Mouse (Mus musculus) right cerebral cortex, postnatal 25 days (tissue): ENCODE data around the gene Lhx4.

Experiments used
- DNase-seq: peaks from one replicate; pipeline ENCODE4 v3.0.0; 2022

The Lhx4 gene

DNA sequence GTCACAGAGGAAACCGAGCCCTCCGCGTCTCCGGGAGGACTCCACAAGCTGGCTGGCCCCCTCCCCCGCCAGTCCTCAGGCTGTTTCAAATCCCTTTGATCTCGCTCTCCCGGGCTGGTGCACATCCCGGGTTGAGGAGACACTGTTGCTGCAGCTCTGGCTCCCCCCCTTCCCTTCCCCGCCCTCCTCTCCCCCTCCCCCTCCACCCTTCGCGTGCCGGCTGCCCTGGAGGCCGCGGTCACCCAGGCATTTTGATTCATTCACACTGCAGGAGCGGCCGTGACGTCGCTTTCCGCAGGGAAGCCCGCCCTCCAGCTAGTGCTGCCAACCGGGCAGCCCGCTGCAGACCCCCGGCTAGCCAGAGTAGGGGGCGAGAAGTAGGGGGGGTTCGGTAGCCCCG lies 9.5 kb downstream of the Lhx4 start:
- no peak for DNase-seq

DNA sequence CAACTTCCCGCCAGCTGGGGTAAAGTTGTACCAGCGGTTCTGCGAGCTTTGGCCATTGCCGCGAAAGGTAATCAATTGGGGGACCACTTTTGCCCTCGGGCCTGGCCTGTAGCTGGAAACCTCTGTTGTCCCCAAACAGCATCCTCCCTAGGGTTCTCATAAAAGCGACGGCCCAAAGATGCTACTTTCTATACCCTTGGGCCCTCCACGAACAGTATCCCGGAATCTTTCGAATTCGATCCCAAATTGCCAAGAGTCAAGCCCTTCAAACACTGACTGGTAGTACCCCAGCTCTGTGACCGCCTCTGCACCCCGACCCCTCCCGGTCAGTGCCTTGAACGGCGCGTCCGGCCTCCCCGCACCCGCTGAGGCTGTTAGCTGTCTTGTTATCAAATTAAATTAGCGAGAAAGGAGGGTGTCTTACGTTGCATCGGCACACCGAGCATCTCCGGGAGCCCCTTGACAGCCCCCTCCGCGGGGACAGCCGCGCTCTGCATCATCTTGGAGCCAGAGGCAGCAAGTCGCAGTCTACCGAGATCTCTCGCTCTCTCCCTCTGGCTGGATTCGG lies 10.0 kb downstream of the Lhx4 start:
- DNase-seq = no peak

DNA sequence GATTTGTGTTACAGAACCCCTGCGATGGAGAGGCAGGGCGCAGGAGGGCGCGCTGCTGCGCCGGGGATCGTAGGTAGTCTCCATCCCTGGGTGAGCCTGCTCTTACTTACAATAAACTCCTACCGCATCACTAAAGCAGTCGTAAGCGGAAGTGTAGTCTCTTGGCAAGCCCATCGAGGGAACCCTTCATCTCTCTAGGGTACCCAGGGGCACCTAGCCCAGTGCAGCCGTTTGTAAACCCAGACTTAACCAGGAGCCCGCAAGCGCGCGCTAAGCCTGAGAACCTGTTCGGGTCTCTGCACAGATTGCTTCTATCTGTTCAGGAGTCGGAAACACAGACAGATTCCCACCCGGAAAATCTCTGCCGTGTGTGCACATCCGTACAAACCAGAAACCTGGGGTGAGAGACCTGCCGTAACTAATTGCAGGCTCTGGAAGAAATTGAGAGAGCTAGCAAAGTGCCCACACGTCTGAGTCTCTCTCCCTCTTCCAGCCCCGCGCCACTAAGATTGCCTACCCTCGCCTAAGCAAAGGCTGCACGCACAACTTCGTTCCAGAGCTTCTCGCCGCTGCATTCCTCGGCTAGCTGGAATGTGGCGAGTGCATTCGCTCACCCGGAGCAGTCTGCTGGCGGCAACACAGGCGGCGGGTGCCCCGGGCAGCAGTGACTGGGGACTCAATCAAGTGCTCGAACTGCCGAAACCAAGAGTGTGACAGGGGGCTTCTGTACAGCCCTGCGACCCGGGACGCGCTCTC lies 10.7 kb downstream of the Lhx4 start:
- DNase-seq = peak; percentile 43

DNA sequence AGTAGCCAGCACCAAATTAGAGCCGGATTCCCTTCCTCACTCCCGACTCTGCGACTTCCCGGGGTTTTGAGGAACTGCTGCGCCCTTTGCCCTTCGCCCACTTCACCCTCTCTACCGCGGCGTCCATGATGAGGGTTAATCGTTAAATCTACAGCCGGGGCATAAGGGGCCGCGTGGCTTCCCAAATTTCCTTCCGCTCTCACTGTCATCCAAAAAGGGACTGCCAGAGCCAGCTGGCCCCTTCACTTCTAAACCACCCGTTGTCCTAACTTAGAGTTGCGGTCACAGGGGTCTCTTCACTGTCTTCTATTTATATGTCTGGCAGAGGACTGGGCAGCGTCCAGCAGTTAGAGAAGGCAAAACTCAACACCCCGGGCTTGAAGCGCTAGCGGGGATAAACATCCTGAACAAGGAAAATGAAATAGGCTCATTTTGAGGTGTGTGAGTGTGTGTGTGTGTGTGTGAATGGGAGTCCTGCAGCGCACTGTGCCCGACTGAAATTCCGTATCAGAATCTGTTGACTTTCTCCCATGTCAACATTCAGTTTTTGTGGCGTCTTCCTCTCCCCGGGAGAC lies 13.6 kb downstream of the Lhx4 start:
- no peak for DNase-seq

DNA sequence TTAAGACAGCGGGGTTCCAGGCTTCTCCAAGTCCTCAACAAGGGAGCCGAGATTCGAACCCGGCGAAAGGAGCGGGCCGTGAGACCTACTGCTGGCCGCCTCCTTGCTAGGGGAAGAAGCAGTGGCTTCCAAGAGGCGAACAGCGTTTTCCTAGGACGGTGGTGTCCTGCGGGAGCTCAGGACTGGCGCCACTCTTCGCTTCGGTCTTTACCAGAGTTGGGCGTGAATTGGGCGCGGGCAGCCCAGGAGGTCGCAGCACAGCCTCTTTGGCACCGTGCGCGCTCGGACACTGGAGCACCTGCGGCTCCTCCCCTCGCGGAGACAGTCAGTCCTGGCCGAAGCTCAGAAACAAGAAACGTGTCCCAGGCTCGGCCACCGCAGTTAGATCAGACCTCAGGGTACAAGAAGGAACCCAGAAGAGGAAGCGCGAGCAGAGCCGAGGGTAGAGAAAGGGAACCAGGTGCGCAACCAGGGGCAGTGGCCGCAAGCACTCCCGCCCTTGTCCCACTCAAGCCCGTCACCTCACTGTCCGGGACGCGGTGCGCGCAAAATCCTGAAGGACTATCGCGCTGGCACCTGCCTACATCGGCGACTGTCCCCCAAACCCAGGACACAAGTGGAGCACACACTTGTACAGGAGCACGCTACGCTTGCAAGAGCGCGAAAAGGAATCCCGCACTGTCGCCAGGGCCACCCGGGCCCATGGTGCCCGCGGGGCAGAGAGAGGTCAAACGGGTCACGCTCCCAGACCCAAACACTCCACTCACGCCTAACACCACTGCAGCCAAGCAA lies 14.3 kb downstream of the Lhx4 start:
- no peak for DNase-seq

DNA sequence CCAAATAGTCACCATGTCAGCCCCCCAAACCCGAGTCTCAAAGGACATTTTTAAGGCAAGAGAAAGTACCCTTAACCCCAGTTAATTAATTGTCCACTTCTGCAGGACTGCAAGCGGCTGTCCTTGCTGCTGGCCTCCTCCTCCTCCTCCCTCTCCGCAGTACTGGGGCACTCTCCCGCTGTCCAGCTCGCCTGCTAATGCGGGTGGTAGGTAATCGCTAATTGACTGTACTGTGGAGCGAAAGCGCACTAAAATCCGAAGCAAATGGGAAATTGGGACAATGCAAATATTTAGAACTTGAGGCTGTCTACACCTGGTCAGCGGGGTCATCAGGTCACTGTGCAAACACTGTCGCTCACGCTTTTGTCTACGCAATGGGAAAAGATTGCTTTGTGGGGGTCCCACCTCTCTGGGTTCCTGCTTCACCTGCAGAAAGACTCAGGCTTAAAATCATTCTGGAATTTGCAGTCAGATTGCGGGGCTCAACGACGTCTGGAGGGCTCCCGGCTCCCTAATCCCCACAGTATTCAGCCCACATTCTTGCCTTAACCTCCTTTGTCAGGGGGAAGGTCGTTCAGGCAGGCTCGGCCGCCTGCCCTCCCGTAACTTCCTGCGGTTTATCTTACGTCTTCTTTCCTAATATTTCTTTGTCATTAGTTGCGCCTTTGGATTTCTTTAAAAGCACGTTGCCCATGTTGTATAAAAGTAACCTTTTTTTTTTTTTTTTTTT lies 15.2 kb downstream of the Lhx4 start:
- DNase-seq = no peak

DNA sequence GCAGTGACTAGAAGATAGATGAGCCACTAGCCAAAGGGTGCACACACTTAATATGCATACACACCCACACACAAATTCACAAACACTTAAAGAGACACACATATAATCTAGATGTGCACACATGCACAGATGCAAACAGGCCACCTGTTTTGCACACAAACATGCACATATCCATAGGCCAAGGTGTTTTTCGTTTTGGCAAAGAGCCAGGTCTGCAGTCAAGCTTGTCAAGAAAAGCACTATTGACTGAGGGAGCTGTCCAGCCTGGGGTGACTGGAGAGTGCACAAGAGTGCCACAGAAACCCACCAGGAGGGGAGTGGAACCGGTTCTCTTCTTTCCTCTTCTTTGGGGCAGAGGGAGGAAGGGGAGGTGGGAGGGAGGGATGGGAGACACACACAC lies 20.3 kb downstream of the Lhx4 start:
- DNase-seq = no peak

DNA sequence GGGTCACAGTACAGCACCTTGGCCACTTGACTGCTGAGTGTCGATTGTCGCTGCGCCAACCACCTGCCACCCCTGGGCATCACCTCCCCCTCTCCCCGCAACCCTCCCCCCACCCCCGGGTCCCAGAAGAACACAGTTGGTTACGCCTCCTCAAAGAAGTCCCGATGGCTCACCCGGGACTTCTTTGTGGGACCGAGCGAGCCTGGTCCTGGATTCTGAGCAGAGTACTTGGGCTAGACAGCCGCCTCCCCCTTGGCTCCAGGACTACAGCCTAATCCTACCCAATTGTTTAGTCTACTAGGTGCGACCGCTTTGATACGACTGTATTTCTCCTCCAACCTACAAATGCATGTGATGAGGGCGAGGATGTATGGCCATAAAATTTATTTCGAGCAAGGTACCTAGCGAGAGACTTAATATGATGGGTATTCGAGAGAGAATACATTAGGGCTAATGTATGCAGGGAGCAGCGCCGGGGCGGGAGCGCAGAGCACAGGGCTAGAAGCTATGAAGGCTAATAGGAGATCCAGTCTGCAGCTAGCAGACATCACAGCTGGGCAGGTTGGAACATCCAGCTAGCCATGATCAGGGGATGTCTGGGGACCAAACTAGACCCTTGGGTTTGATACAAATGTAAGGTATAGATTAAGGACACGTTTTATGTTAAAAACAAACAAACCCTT lies 22.2 kb downstream of the Lhx4 start:
- DNase-seq = no peak

DNA sequence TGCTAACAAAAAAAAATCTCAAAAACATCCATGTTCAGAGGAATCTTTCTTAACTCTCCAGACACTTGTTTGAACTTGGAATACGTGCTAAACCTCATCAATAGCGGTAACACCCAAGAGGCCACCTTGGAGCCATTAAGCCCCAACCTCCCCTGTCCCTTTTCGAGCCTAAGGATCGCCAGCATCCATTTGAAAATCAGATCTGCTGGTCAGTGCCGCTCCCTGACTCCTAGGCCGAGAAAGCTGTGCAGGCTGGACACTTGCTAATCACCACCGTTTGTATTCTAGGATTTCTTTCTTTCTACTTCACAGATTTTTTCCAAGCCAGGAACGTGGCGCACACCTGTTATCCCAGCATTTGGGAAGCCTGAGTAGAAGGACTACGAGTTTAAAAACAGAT lies 23.7 kb downstream of the Lhx4 start:
- no peak for DNase-seq

DNA sequence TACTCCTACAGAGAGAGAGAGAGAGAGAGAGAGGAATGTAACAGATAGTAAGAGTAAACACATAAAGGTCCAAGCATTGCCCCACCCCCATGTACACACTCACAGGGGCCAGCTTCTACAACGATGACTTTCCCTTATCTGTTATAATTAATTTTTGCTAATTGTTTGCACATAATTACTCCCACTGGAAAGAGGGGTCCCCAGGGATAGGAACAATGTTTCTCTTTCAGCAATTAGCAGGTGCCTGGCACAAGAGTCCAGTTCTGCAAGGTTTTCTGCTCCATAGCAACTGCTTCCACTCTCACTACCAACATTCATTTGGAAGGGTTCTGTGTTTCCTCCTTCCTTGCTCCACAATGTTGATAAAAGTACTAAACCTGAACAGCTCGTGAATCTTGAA lies 25.6 kb downstream of the Lhx4 start:
- DNase-seq = no peak

DNA sequence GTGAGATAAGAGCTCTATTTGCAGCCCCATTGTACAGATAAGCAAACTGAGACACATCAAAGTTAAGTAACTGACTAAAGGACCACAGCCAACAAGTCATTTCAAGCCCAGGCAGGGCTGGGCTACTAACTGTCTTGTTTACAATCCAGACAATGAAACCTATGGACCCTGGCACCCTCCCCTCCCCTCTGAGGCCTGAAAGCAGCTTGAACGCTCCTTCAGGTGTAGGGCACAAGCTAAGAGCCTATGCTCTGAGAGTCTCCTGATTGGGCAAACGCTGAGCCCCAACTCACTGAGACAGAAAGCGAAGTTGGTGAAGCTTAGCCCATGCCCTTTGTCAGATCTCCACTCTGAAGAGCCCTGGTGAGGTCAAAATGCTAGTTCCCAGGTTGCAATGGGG lies 27.2 kb downstream of the Lhx4 start:
- no peak for DNase-seq

DNA sequence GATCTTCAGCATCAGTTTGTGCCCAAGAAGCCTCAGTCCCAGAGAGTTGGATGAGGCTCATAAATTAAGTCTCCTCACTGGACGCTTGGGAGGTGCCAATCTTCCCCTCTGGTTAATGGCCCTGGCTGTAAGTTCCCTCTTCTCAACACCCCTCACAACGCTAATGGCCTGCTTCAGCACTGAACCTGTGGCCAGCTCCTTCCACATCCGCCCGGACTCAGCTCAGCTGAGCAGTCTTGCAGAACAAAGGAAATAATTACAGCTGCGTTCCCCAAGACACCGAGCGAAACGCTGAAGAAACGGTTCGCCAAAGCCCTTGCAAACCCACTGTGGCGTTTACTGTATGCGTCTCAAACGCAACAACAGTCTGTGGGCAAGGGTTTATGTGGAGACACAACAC lies 29.3 kb downstream of the Lhx4 start:
- no peak for DNase-seq

DNA sequence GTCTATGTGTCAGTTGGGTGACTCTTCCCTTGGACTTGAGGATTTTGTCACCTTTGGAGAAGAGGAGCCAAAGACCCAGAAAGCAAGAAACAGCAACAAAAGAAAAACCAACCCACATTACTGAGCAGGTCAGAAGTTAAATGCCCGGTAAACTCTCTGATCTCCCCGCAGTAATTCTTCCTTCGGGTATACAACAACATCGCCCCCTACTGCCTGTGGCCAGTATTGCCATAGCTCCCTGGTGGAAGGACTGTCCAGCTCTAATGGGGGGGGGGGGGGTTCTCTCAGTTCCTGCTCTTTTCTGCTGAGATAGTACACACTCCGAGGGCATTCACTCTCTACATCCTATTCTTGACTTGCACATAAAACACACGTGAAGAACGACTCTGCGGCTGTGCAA lies 30.0 kb downstream of the Lhx4 start:
- no peak for DNase-seq

DNA sequence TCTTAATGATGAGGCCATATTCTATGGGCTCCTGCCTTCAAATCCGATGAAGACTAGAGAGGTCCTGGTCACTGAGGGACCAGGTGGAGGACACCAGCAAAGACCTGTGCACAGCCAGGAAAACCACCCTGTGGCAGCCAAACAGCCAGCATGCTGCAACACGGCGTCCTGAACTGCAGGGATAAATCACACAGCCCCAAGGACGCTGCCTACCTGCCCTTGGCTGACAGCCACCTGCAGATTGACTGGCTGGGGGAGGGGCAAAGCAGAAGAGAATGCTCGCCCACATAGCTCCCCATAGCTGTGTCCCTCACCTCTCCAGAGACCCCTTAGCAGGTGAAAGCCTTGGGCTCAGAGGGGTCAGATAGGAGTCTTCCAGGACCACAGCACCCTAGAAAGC lies 31.5 kb downstream of the Lhx4 start:
- DNase-seq = no peak

DNA sequence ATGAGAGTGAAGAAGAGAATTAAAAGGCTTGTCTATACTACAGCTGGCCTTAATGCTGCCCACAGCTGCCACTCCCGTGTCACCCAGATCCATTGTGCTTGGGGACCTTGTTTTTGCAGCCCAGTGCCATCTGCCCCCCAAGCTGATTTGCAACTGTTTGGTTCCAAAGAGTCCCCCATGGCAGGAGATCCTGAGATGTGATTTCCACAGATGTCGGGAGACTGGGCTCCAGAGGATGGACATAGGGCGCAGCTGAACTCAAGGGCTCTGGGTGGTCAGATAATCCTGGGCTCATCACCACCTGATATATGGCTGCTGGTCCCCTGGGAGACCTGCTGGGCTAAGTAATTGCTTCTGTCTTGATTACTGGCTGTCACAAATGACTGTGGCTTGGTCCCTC lies 32.6 kb downstream of the Lhx4 start:
- no peak for DNase-seq

DNA sequence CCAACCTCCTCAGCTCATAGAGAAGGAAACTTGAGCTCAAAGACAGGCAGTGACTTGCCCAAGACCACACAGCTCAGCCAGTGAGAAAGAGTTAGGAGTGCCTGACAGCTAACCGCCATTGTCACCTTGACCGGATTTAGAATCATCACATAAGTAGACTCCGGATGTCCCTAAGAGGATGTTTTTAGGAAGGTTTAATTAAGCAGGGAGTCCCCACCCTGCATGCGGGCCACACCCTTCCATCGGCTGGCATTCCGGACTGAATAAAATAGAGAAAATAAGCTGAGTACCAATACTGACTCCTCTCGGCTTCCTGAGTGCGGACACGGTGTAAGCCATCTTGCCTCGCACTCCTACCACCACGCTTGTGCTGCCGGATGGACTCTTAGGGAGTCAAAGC lies 34.2 kb downstream of the Lhx4 start:
- DNase-seq = no peak

DNA sequence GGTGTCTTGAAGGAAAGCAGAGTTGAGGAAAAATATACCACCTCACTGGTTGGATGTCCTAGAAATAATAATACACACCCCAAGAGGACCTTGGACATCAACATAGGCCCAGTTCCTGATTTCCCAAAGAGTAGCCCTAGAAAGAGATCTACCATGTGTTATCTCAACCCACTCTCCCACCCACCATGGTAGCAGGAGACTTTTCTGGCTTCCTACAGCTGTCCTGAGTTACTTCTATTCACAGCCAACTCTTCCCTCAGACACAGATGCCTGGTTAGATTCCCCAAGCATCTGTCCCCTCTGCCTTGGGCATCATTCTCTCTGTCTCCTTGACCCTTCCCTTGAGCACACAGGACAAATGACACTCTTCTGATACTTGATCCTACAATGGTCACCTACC lies 36.1 kb downstream of the Lhx4 start:
- DNase-seq = no peak

DNA sequence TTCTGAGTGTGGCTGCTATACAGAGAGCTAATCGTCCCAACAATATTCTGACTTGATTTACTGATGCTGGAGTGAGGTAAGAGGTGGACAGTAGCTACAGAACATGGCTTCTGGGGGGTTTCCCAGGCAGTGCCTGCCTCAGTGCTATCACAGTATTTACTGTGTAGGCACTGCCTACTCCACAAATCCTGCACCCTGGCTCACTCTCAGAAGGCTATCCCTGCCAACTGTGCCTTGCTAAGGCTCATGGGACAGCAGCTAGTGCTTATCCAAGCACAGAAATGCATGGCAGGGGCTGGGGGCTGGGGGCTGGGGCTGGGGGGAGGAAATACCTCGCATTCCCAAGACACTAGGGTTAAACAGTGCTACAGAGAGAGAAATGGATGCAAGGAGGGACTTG lies 38.2 kb downstream of the Lhx4 start:
- no peak for DNase-seq

DNA sequence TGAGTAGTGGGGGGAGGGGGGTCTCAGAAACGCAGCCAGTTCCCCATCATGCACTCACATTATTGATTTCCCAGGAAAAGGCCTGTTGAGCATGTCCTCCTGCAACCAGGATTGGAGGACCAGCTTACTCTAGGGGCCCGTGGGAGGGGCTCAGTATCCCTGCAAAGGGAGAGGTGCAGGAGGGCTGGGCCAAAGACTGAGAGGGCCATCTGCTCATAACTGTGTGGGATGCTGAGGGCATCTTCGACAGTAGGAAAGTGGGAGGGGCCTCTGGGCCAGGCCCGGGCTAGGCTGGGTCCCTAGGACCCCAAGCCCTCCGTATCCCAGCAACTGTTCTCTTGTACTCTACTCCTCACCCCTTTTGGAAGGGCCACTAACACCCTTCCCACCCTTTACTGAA lies 47.3 kb downstream of the Lhx4 start:
- DNase-seq = no peak

DNA sequence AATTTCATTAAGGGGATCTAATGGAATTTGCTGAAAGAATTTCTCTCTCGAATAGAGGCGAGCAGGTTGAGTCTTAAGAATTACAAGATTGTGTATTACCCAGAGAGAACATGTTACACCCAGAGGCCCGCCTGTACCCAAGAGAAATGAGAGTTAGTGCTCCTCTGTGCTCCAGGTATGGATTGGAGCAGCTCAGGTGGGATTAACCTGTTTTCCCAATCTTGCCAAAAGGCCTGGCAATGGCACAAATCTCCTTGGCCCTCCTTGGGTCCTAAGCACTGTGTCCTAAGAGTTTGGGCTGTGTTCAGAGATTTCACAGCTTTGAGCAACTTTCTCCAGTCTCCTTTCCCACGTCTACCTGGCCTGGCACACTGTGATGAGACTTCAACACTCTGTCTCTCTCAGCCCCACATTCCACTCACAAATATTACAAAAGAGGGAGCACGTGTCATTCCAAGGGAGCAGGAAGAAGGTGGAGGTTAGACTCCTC lies 48.2 kb downstream of the Lhx4 start:
- DNase-seq = no peak

DNA sequence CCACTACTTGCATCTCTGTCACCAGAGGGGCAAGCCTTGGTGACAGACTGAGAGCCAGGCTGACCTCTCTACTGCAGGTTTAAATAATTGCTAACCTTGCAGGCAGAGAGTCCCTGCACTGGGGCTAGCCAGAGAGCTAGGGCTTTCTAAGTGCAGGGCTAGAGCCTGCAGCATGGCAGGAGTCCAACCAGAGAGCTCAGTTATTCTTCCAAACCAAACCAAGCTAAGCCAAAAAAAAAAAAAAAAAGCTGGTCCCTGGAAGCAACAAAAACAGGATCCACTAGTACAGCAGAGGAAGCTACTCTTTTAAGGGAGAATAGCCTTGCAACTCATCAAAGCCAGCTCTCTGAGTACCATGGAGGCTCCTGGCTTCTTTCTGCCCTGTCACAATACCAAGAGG lies 50.6 kb downstream of the Lhx4 start:
- no peak for DNase-seq

DNA sequence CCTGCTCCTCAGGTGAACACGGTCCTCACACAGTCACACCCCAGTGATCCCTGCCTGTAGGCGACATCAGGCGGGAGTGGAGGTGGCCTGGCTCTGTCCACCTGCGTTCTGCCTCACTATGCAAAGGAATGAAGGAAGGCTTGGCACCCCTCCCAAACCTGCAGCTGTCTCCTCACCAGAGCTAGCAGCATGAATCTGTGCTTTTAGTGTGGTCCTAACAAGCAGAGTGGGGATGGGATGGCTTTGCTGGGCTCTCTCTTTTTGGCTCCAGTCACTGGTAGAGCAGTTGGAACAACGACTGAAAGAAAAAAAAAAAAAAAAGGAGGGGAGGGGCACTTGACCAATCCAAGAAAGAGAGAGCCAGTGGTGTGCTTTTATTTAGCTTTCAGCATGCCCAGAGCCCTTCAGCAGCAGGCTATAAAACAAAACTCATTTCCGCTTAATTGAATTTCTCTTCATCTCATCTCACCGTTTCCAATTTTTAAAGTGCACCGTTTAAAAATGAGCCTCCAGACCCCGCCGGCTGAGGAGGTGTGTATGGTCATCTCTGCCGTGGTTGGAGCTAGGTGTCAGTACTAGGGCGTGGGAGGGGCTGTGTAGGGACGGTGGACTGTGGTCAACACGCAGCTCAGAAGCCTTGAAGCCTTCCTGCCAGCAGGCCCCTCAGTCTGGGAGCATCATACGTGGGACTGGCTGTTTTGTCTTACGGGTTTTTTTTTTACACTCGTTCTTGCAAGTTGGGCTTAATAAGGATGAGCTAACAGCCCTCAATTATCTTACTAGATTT lies 52.9 kb downstream of the Lhx4 start:
- DNase-seq = peak; percentile 55
